Mouse (Mus musculus) megakaryocyte, embryonic 14.5 days (primary cell): ENCODE data around the gene Srpk1.

Experiments used
- FLI1 ChIP-seq: IDR thresholded peaks from 2 replicates; pipeline ENCODE4 v1.6.1; 2012; ENCODE audit warnings: low read length, inconsistent platforms, mixed read lengths
- GATA1 ChIP-seq: IDR thresholded peaks from 3 replicates; pipeline ENCODE4 v1.6.1; 2012; ENCODE audit warnings: mixed read lengths, low read length, inconsistent platforms, borderline replicate concordance

GRCm38 (mm10) chr17:28640113-28640512, 17.6 kb upstream of the Srpk1 start:
- no peak for TF ChIP-seq GATA1
- TF ChIP-seq FLI1 = no peak
